Mouse (Mus musculus) erythroblast, adult 5-6 weeks (primary cell): ENCODE data around the gene Cpm. TPM values are rescaled to one million over a fixed set of nuclear protein-coding genes. Genes with fewer than 3 reads are reported as not detected.
"Not testable (repeated sequence)": the region's sequence is repeated elsewhere in the genome, so short reads cannot be mapped to it uniquely, and the experiment has no call there.

Experiments
- ATAC-seq: replicated peaks from 2 replicates; pipeline ENCODE4 v1.8.0; 2016; ENCODE audit warnings: moderate number of reproducible peaks, mild to moderate bottlenecking, moderate TSS enrichment, inconsistent platforms; ENCODE audit not compliant: poor library complexity, low FRiP score, severe bottlenecking
- total RNA-seq, 2 experiments: library from RNA; stranded (forward) in 1 of 2; stranded (reverse) in 1 of 2; fragments of 150-400 nt in 1 of 2; fragments of 200-764, 138-1000 nt in 1 of 2; gene quantifications; 2 replicates each; pipeline versions ENCODE4 v1.2.3 to v1.2.4; 2015 to 2017; ENCODE audit warnings: low replicate concordance in 2 of 2

Gene Cpm
- total RNA-seq, 2 experiments from 2014 or later = 0.60 TPM; not detected in 1

- no peak for ATAC-seq
Measured at GRCm38 (mm10) chr10:117616191-117616680, 13.1 kb upstream of the Cpm start.

GRCm38 (mm10) chr10:117616765-117617164, 12.5 kb upstream of the Cpm start:
- ATAC-seq = not testable (repeated sequence)

- ATAC-seq = no peak
Measured at GRCm38 (mm10) chr10:117617568-117618345, 11.5 kb upstream of the Cpm start.

GRCm38 (mm10) chr10:117619041-117619861, 10.0 kb upstream of the Cpm start:
- no peak for ATAC-seq

- no peak for ATAC-seq
Measured at GRCm38 (mm10) chr10:117619862-117620179, 9.5 kb upstream of the Cpm start.

GRCm38 (mm10) chr10:117620530-117620929, 8.8 kb upstream of the Cpm start:
- no peak for ATAC-seq

GRCm38 (mm10) chr10:117620934-117621501, 8.3 kb upstream of the Cpm start:
- ATAC-seq = no peak

GRCm38 (mm10) chr10:117621616-117622533, 7.4 kb upstream of the Cpm start:
- no peak for ATAC-seq

GRCm38 (mm10) chr10:117623358-117623757, 5.9 kb upstream of the Cpm start:
- no peak for ATAC-seq

GRCm38 (mm10) chr10:117624222-117624621, 5.1 kb upstream of the Cpm start:
- ATAC-seq = no peak

- no peak for ATAC-seq
Measured at GRCm38 (mm10) chr10:117624655-117625497, 4.4 kb upstream of the Cpm start.

- ATAC-seq = no peak
Measured at GRCm38 (mm10) chr10:117625500-117626296, 3.6 kb upstream of the Cpm start.

- no peak for ATAC-seq
Measured at GRCm38 (mm10) chr10:117626297-117626613, 3.0 kb upstream of the Cpm start.

GRCm38 (mm10) chr10:117626840-117627615, 2.3 kb upstream of the Cpm start:
- ATAC-seq = no peak

- ATAC-seq = no peak
Measured at GRCm38 (mm10) chr10:117627616-117627930, 1.7 kb upstream of the Cpm start.

GRCm38 (mm10) chr10:117627949-117628348, 1.4 kb upstream of the Cpm start:
- no peak for ATAC-seq

GRCm38 (mm10) chr10:117628363-117629168, 734 bp upstream of the Cpm start:
- ATAC-seq = no peak
